Mouse (Mus musculus): ENCODE measurements around the gene Gm21913. TPM values are rescaled to one million over a fixed set of nuclear protein-coding genes. Genes with fewer than 3 reads are reported as not detected.
"Not testable (repeated sequence)": the region's sequence is repeated elsewhere in the genome, so short reads cannot be mapped to it uniquely, and the experiment has no call there.

Gm21913 gene
- not detected for total RNA-seq (2021)
- long read RNA-seq, experiment 1, result 0 reads
- long read RNA-seq, experiment 2, result 0 reads

- DNase-seq (ENCODE audit: low spot score in 2 of 2), result not testable (repeated sequence)
Measured at GRCm38 (mm10) chrY:74623596-74623995, at the start of gene Gm21913. Gene Gm21913, plus strand, starts transcription at chrY:74623896.

Other genes starting within 250 kb of the Gm21913 start
- not detected for gene Gm29110, start 153.4 kb upstream of the Gm21913 start, total RNA-seq (2021)

Data from gastrocnemius, postnatal 4 days (tissue).